Mouse (Mus musculus): Measurements from ENCODE around the gene Dazl.

- TF ChIP-seq CTCF (IDR thresholded peaks at IDR 0.05; ENCODE audit: control insufficient read depth, insufficient read depth, insufficient replicate concordance, low read depth, low read length): no peak
- TF ChIP-seq POLR2A (IDR thresholded peaks at IDR 0.05; ENCODE audit: control insufficient read depth, low read depth, low read length): no peak
Observed at GRCm38 (mm10) chr17:50236702-50237435, 56.6 kb downstream of the Dazl start.
